Mouse (Mus musculus) G1E (cell line): ENCODE measurements at regions not wholly inside any gene's neighbourhood (a gene's known extent, or its start where the extent isn't known, plus 50 kb on each side); places are given as distances from the start of the nearest gene placed in this dataset.

Source experiments
- CTCF ChIP-seq: IDR thresholded peaks from 2 replicates; pipeline ENCODE4 v1.5.1; 2012; ENCODE audit warnings: low read depth, low read length, inconsistent platforms, mixed read lengths
- GATA1 ChIP-seq: IDR thresholded peaks from 2 replicates; pipeline ENCODE4 v1.6.1; 2012; ENCODE audit warnings: borderline replicate concordance, low read length, inconsistent platforms, mixed read lengths
- POLR2AphosphoS5 ChIP-seq: IDR thresholded peaks from 2 replicates; pipeline ENCODE4 v1.6.1; 2012; ENCODE audit warnings: low read depth, low read length, inconsistent platforms; ENCODE audit not compliant: insufficient replicate concordance
- TAL1 ChIP-seq: conservative IDR thresholded peaks from 2 replicates; pipeline ENCODE4 v1.6.1; 2012; ENCODE audit warnings: low read depth, low read length, inconsistent platforms, mixed read lengths

DNA sequence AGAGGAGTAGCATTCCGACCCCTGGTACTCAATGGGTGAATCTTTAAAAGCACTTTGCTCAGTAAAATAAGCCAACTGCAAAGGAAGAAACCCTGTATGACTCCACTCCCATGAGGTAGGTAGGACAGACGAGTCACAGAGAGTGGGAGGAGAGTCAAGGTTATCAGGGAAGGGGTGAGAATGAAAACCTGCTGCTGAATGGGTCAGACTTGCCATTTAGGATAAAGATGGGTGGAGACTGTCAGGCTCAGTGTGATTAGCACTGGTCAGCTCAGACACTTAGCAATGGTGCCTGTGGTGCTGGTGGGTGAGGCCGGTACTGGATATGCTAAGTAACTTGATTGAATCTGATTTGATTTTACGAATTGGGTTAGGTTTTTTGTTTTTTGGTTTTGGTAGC is 222.7 kb upstream of the Sox2 start:
- TF ChIP-seq CTCF (no peak), GATA1 (no peak), TAL1 (no peak), POLR2AphosphoS5 (no peak)
